In the genomic region with DNA sequence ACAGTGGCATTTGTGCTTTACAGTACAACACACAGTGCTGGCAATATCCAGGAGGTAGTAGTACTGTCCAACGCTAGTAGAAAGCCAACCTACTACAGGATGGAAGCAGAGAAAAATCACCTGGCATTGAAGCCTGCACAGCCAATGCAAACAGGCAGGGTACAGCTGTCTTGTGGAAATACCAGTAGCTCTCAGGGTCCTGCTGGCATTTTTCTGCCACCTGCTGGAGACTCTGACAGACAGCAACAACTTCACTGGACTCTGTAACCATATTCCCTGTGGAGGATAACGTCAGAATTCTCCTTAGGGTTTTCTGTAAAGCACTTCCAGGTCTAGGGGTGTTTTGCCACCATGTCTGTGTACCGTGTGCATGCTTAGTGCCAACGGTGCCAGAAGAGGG, we compare ENCODE assay signal across 10 mouse cellular contexts. TPM values are rescaled to one million over a fixed set of nuclear protein-coding genes. Genes with fewer than 3 reads are reported as not detected.
DNase-seq lines count a peak whose midpoint lies in the region; ATAC-seq and TF ChIP-seq lines count a peak whose summit lies in the region.
"Had no signal": no experiment of that assay in that cellular context is flagged by ENCODE, and none has a peak within 500 bp of the region (broad histone marks: within the 10 kb centered on the region; RNA-seq: fewer than 3 reads in every experiment).

No protein-coding gene starts in this region.

- no peak for TF ChIP-seq EP300 in lung, postnatal 0 days (IDR thresholded peaks at IDR 0.05)

- no peaks in the 10 kb centered on the region for H3K27me3 ChIP-seq in lung, postnatal 0 days (replicated peaks; ENCODE audit: insufficient read depth, low read length)
- H3K27me3 ChIP-seq in cerebellum, adult 2 months (ENCODE audit: control insufficient read depth, insufficient read depth, low read length): no peaks in the 10 kb centered on the region

- H3K9ac ChIP-seq in lung, postnatal 0 days (replicated peaks; ENCODE audit: low read depth): no peak overlapping the region

- no peak overlapping the region for H3K27ac ChIP-seq in gastrocnemius, adult 2 months
- H3K27ac ChIP-seq in lung, postnatal 0 days (ENCODE audit: low read length): no peak overlapping the region
- H3K27ac ChIP-seq in cerebellum, adult 2 months (ENCODE audit: insufficient read depth, low read length): no peak overlapping the region

- H3K4me2 ChIP-seq in lung, postnatal 0 days (replicated peaks; ENCODE audit: low read depth, low read length): no peak overlapping the region

- 77% methylated on average over 4 of the region's 4 CpGs for WGBS in lung, postnatal 0 days
- WGBS in cerebellum, adult 2 months: 64% methylated on average over 4 of the region's 4 CpGs

- TF ChIP-seq CTCF in gastrocnemius, adult 2 months (IDR thresholded peaks at IDR 0.05): peak; percentile 38; the same call in 1 of the 2 replicates
- peak; percentile 64 for TF ChIP-seq CTCF in lung, postnatal 0 days (IDR thresholded peaks at IDR 0.05)
- no peak; the same call in 1 of the 2 replicates for TF ChIP-seq CTCF in cerebellum, adult 2 months (IDR thresholded peaks at IDR 0.05; ENCODE audit: borderline replicate concordance, insufficient read depth, low read depth, low read length)

- no peak for TF ChIP-seq POLR2A in cerebellum, adult 2 months (IDR thresholded peaks at IDR 0.05; ENCODE audit: borderline replicate concordance, insufficient read depth, low read length)

- H3K9me3 ChIP-seq in lung, postnatal 0 days (ENCODE audit: low read length): no peaks in the 10 kb centered on the region

- no peaks in the 10 kb centered on the region for H3K4me1 ChIP-seq in lung, postnatal 0 days (ENCODE audit: insufficient read depth, low read depth, low read length)
- H3K4me1 ChIP-seq in cerebellum, adult 2 months (ENCODE audit: control insufficient read depth, insufficient read depth, low read length): no peaks in the 10 kb centered on the region

- H3K4me3 ChIP-seq in gastrocnemius, adult 2 months: no peak overlapping the region
- H3K4me3 ChIP-seq in lung, postnatal 0 days (ENCODE audit: low read depth, low read length): no peak overlapping the region
- no peak overlapping the region for H3K4me3 ChIP-seq in cerebellum, adult 2 months (replicated peaks; ENCODE audit: insufficient read depth, low read depth, low read length)

- H3K36me3 ChIP-seq in lung, postnatal 0 days (ENCODE audit: insufficient read depth, low read length): peaks cover 47% of the 10 kb centered on the region

- no peak for DNase-seq in gastrocnemius, adult 2 months
- DNase-seq in gastrocnemius, adult 18-20 months (ENCODE audit: low spot score): no peak
- DNase-seq in lung, postnatal 0 days (ENCODE audit: low spot score): peak; percentile 43
- no peak for DNase-seq in lung, postnatal 14 days
- DNase-seq in NIH3T3 (ENCODE audit: low read depth): peak; percentile 60
- DNase-seq in spleen, postnatal 10 days (ENCODE audit: low spot score in 2 of 2): no peak
- DNase-seq in cerebellum, adult 2 months: no peak
- DNase-seq: gastrocnemius, postnatal 14 days; lung, adult 18-20 months had no signal

- ATAC-seq in lung, postnatal 0 days: peak; percentile 55
- ATAC-seq in megakaryocyte progenitor cell, adult 5-6 weeks (replicated peaks; ENCODE audit: poor library complexity): peak; percentile 63; the same call in 1 of the 2 replicates

- intact Hi-C loops in gastrocnemius, adult 2 months (cut with DNase I): no loop called here

RNA-seq across cellular contexts. Expression of gene Zdhhc16, which starts 19.0 kb away (rescaled TPM):
- total RNA-seq in gastrocnemius, adult 2 months (2021): 10 to 100 TPM; 19.4 to 21.6 TPM
- total RNA-seq in gastrocnemius, adult 18-20 months (2021): 10 to 100 TPM; 17.4 to 20.2 TPM
- 46.9 and 55.1 TPM in 2 replicates for polyA plus RNA-seq in lung, postnatal 0 days (2015; fragmentation: Nextera tagmentation; extraction: Ambion mirVana)
- 52.7 and 54.9 TPM in 2 replicates for total RNA-seq in megakaryocyte progenitor cell, adult 5-6 weeks (2015)
- total RNA-seq in megakaryocyte progenitor cell, adult 5-6 weeks (2017): 33.5 and 39.1 TPM in 2 replicates
- 60.9 and 70.4 TPM in 2 replicates for polyA plus RNA-seq in cerebellum, adult 2 months (2012; rRNA removed)

RNA-seq across cellular contexts. Expression of gene Exosc1, which starts 19.1 kb away (rescaled TPM):
- 10 to 100 TPM; 16.1 to 16.8 TPM for total RNA-seq in gastrocnemius, adult 2 months (2021)
- 10 to 100 TPM; 19.9 to 20.1 TPM for total RNA-seq in gastrocnemius, adult 18-20 months (2021)
- 43.4 and 45.2 TPM in 2 replicates for polyA plus RNA-seq in lung, postnatal 0 days (2015; fragmentation: Nextera tagmentation; extraction: Ambion mirVana)
- 90.1 and 96.9 TPM in 2 replicates for total RNA-seq in megakaryocyte progenitor cell, adult 5-6 weeks (2015)
- total RNA-seq in megakaryocyte progenitor cell, adult 5-6 weeks (2017): 73.3 and 75.7 TPM in 2 replicates
- polyA plus RNA-seq in cerebellum, adult 2 months (2012; rRNA removed): 25.6 and 26.3 TPM in 2 replicates

RNA-seq across cellular contexts. Expression of gene Mms19, which starts 28.7 kb away (rescaled TPM):
- total RNA-seq in gastrocnemius, adult 2 months (2021): 10 to 100 TPM in 1 of 2 experiments, 1 to 10 TPM in 1; 8.8 to 10.5 TPM
- 1 to 10 TPM; 8.7 to 9.7 TPM for total RNA-seq in gastrocnemius, adult 18-20 months (2021)
- 12.8 and 16.5 TPM in 2 replicates for polyA plus RNA-seq in lung, postnatal 0 days (2015; fragmentation: Nextera tagmentation; extraction: Ambion mirVana)
- total RNA-seq in megakaryocyte progenitor cell, adult 5-6 weeks (2015): 15.8 and 16.2 TPM in 2 replicates
- 25.2 and 43.2 TPM in 2 replicates for total RNA-seq in megakaryocyte progenitor cell, adult 5-6 weeks (2017)
- 54.9 and 65.5 TPM in 2 replicates for polyA plus RNA-seq in cerebellum, adult 2 months (2012; rRNA removed)

RNA-seq across cellular contexts. Expression of gene Ubtd1, which starts 29.3 kb away (rescaled TPM):
- total RNA-seq in gastrocnemius, adult 2 months (2021): 10 to 100 TPM; 14.5 to 15.1 TPM
- 10 to 100 TPM; 15.5 to 17.3 TPM for total RNA-seq in gastrocnemius, adult 18-20 months (2021)
- polyA plus RNA-seq in lung, postnatal 0 days (2015; fragmentation: Nextera tagmentation; extraction: Ambion mirVana): 21.3 and 23.2 TPM in 2 replicates
- 11.2 and 13.4 TPM in 2 replicates for total RNA-seq in megakaryocyte progenitor cell, adult 5-6 weeks (2015)
- total RNA-seq in megakaryocyte progenitor cell, adult 5-6 weeks (2017): 11.9 and 12.3 TPM in 2 replicates
- polyA plus RNA-seq in cerebellum, adult 2 months (2012; rRNA removed): 28.1 and 29.4 TPM in 2 replicates

RNA-seq across cellular contexts. Expression of gene Pgam1, which starts 40.6 kb away (rescaled TPM):
- total RNA-seq in gastrocnemius, adult 2 months (2021): 10 to 100 TPM; 14.4 to 25.0 TPM
- 10 to 100 TPM; 15.0 to 26.3 TPM for total RNA-seq in gastrocnemius, adult 18-20 months (2021)
- polyA plus RNA-seq in lung, postnatal 0 days (2015; fragmentation: Nextera tagmentation; extraction: Ambion mirVana): 152 TPM in 2 replicates
- total RNA-seq in megakaryocyte progenitor cell, adult 5-6 weeks (2015): 1,044 and 1,130 TPM in 2 replicates
- total RNA-seq in megakaryocyte progenitor cell, adult 5-6 weeks (2017): 398 and 472 TPM in 2 replicates
- 858 and 879 TPM in 2 replicates for polyA plus RNA-seq in cerebellum, adult 2 months (2012; rRNA removed)

Comparison
In these comparisons a context has a peak if more than half of its experiments do, and no peak if none do; other contexts are left out.
1. DNase-seq: peak in lung, postnatal 0 days (single experiment) and NIH3T3 (single experiment); none in gastrocnemius, adult 2 months (single experiment), gastrocnemius, adult 18-20 months (single experiment), lung, postnatal 14 days (single experiment), spleen, postnatal 10 days (0 of 2) and cerebellum, adult 2 months (0 of 2).